Mouse (Mus musculus) heart, embryonic 14.5 days (tissue): ENCODE measurements at regions not wholly inside any gene's neighbourhood (a gene's known extent, or its start where the extent isn't known, plus 50 kb on each side); places are given as distances from the start of the nearest gene placed in this dataset.
A peak's percentile ranks its signal among the peaks of the same experiment; 100 is the strongest.

Experiments used
- ATAC-seq: fragments of 200-750 bp; cut with Nextera tagmentation; 2 replicates; pipeline ENCODE4 v1.8.0; 2017; ENCODE audit warnings: low read depth, moderate TSS enrichment; ENCODE audit not compliant: insufficient number of reproducible peaks, insufficient read depth, low FRiP score
- H3K27ac ChIP-seq, 2 experiments: fragments of 200-500 bp in 1 of 2; fragments of 300-500 bp in 1 of 2; sonication (generic) in 1 of 2; replicated peaks in 1 of 2; 2 replicates each; pipeline ENCODE4 v1.5.1; 2012 to 2014; ENCODE audit warnings: low read depth in 2 of 2, low read length in 2 of 2, control low read depth in 1 of 2, mild to moderate bottlenecking in 1 of 2, mixed read lengths in 1 of 2; ENCODE audit not compliant: control insufficient read depth in 1 of 2, insufficient read depth in 1 of 2
- H3K27me3 ChIP-seq: fragments of 300-500 bp; sonication (generic); 2 replicates; pipeline ENCODE4 v1.6.1; 2014; ENCODE audit warnings: mild to moderate bottlenecking, low read length, control low read depth; ENCODE audit not compliant: control insufficient read depth, insufficient read depth
- H3K36me3 ChIP-seq: fragments of 300-500 bp; sonication (generic); 2 replicates; pipeline ENCODE4 v1.6.1; 2014; ENCODE audit warnings: mild to moderate bottlenecking, control low read depth, low read length, mixed read lengths; ENCODE audit not compliant: control insufficient read depth, insufficient read depth
- H3K4me1 ChIP-seq, 2 experiments: fragments of 200-500 bp in 1 of 2; fragments of 300-500 bp in 1 of 2; sonication (generic) in 1 of 2; 2 replicates each; pipeline ENCODE4 v1.6.1; 2012 to 2014; ENCODE audit warnings: low read length in 2 of 2, control low read depth in 1 of 2, mixed read lengths in 1 of 2; ENCODE audit not compliant: control insufficient read depth in 2 of 2, insufficient read depth in 2 of 2
- H3K4me2 ChIP-seq: fragments of 300-500 bp; sonication (generic); 2 replicates; pipeline ENCODE4 v1.6.1; 2014; ENCODE audit warnings: mild to moderate bottlenecking, low read length
- H3K4me3 ChIP-seq, 2 experiments: fragments of 200-500 bp in 1 of 2; fragments of 300-500 bp in 1 of 2; sonication (generic) in 1 of 2; 2 replicates each; pipeline ENCODE4 v1.5.1; 2012 to 2014; ENCODE audit warnings: low read length in 2 of 2, mild to moderate bottlenecking in 2 of 2, control low read depth in 1 of 2, low read depth in 1 of 2, moderate library complexity in 1 of 2; ENCODE audit not compliant: control insufficient read depth in 1 of 2, insufficient read depth in 1 of 2
- H3K9ac ChIP-seq: fragments of 300-500 bp; sonication (generic); 2 replicates; pipeline ENCODE4 v1.6.1; 2014; ENCODE audit warnings: mild to moderate bottlenecking, low read length
- H3K9me3 ChIP-seq: fragments of 300-500 bp; sonication (generic); 2 replicates; pipeline ENCODE4 v1.6.1; 2016; ENCODE audit warnings: low read length, control low read depth; ENCODE audit not compliant: control insufficient read depth
- WGBS: fragments of 180-500 bp; shearing (Covaris S2); extraction: QIAGEN DNeasy Blood & Tissue Kit; methylation state at CpG from one replicate; pipeline ENCODE4 v1.1.7; 2014; 5-methylcytosine and 5-hydroxymethylcytosine counted together

GRCm38 (mm10) chr14:68196762-68197469, 1097.2 kb downstream of the Synb start:
- Histone ChIP-seq H3K4me1 (peaks cover 2 to 6% of the 10 kb centered on the region in 2 experiments), H3K27me3 (peaks cover 4% of the 10 kb centered on the region; the same call in 1 of the 2 replicates), H3K4me3 (no peak overlapping the region), H3K9ac (no peak overlapping the region), H3K36me3 (no peaks in the 10 kb centered on the region), H3K27ac (no peak overlapping the region), H3K9me3 (no peaks in the 10 kb centered on the region), H3K4me2 (peak overlapping the region; percentile 29; the same call in 1 of the 2 replicates)
- 36% methylated on average over 9 of the region's 9 CpGs for WGBS
- no peak for ATAC-seq

GRCm38 (mm10) chr14:68196201-68196600, 1097.9 kb downstream of the Synb start:
- Histone ChIP-seq H3K9ac (no peak overlapping the region), H3K9me3 (no peaks in the 10 kb centered on the region), H3K36me3 (no peaks in the 10 kb centered on the region), H3K27ac (no peak overlapping the region), H3K4me2 (no peak overlapping the region), H3K4me3 (no peak overlapping the region), H3K27me3 (peaks cover 4% of the 10 kb centered on the region; the same call in 1 of the 2 replicates), H3K4me1 (peaks cover 2 to 6% of the 10 kb centered on the region in 2 experiments)
- no peak for ATAC-seq
- 77% methylated on average over 9 of the region's 9 CpGs for WGBS

GRCm38 (mm10) chr14:68189876-68190275, 1104.2 kb downstream of the Synb start:
- Histone ChIP-seq H3K27me3 (no peaks in the 10 kb centered on the region), H3K4me1 (no peaks in the 10 kb centered on the region), H3K4me3 (no peak overlapping the region), H3K27ac (no peak overlapping the region), H3K9me3 (no peaks in the 10 kb centered on the region), H3K4me2 (no peak overlapping the region), H3K9ac (no peak overlapping the region), H3K36me3 (no peaks in the 10 kb centered on the region)
- ATAC-seq: no peak
- whole genome bisulfite sequencing: 71% methylated on average over 4 of the region's 4 CpGs

- no peak overlapping the region for H3K9ac ChIP-seq
- H3K36me3 ChIP-seq: no peaks in the 10 kb centered on the region
- no peak overlapping the region for H3K27ac ChIP-seq
- ATAC-seq: no peak
- H3K4me1 ChIP-seq: no peaks in the 10 kb centered on the region
- H3K4me3 ChIP-seq: no peak overlapping the region
- H3K27me3 ChIP-seq: 0 out of 2 replicates have a peak, but pooled peaks cover 4% of the 10 kb centered on the region
- 54% methylated on average over 5 of the region's 5 CpGs for WGBS
- H3K4me2 ChIP-seq: no peak overlapping the region
- H3K9me3 ChIP-seq: no peaks in the 10 kb centered on the region
Observed at GRCm38 (mm10) chr14:68188325-68188724, 1105.8 kb downstream of the Synb start.

- Histone ChIP-seq H3K4me3 (no peak overlapping the region), H3K27me3 (0 out of 2 replicates have a peak, but pooled peaks cover 4% of the 10 kb centered on the region), H3K27ac (no peak overlapping the region), H3K4me1 (no peaks in the 10 kb centered on the region), H3K9ac (no peak overlapping the region), H3K4me2 (0 out of 2 replicates have a peak overlapping the region, but pooled peaks have one; percentile 13), H3K36me3 (no peaks in the 10 kb centered on the region), H3K9me3 (no peaks in the 10 kb centered on the region)
- 44% methylated on average over 9 of the region's 9 CpGs for WGBS
- ATAC-seq: no peak
Observed at GRCm38 (mm10) chr14:68182606-68183005, 1111.5 kb downstream of the Synb start.

GRCm38 (mm10) chr14:68181168-68181567, 1112.9 kb downstream of the Synb start:
- ATAC-seq: no peak
- H3K4me2 ChIP-seq: no peak overlapping the region
- H3K27ac ChIP-seq: no peak overlapping the region
- 73% methylated on average over 6 of the region's 6 CpGs for whole genome bisulfite sequencing
- no peak overlapping the region for H3K4me3 ChIP-seq
- H3K4me1 ChIP-seq: no peaks in the 10 kb centered on the region
- H3K27me3 ChIP-seq: 0 out of 2 replicates have a peak, but pooled peaks cover 4% of the 10 kb centered on the region
- H3K36me3 ChIP-seq: no peaks in the 10 kb centered on the region
- no peak overlapping the region for H3K9ac ChIP-seq
- no peaks in the 10 kb centered on the region for H3K9me3 ChIP-seq
